Mouse (Mus musculus) right cerebral cortex, adult 2 months (tissue): ENCODE measurements at regions not wholly inside any gene's neighbourhood (a gene's known extent, or its start where the extent isn't known, plus 50 kb on each side); places are given as distances from the start of the nearest gene placed in this dataset.
A peak's percentile ranks its signal among the peaks of the same experiment; 100 is the strongest.

ENCODE experiments used
- DNase-seq, 2 experiments: peaks; one replicate each; pipeline ENCODE4 v3.0.0; 2021 to 2022; ENCODE audit warnings: low spot score in 2 of 2

- no peak for DNase-seq
Observed at GRCm38 (mm10) chr1:42277130-42277529, 418.4 kb upstream of the Pou3f3 start.

GRCm38 (mm10) chr1:42295841-42296240 lies 399.7 kb upstream of the Pou3f3 start:
- no peak for DNase-seq

GRCm38 (mm10) chr1:42309251-42309650 lies 386.3 kb upstream of the Pou3f3 start:
- no peak for DNase-seq

- no peak for DNase-seq
Observed at GRCm38 (mm10) chr1:42313494-42313893, 382.1 kb upstream of the Pou3f3 start.

- peak in 1 of 2 experiments; percentile 2 for DNase-seq
Observed at GRCm38 (mm10) chr1:42351884-42352283, 343.7 kb upstream of the Pou3f3 start.

- no peak for DNase-seq
Observed at GRCm38 (mm10) chr1:42352389-42352788, 343.2 kb upstream of the Pou3f3 start.

GRCm38 (mm10) chr1:42353096-42353495 lies 342.5 kb upstream of the Pou3f3 start:
- DNase-seq: peak; percentile 26 to 50

GRCm38 (mm10) chr1:42354020-42354419 lies 341.5 kb upstream of the Pou3f3 start:
- DNase-seq: no peak

GRCm38 (mm10) chr1:42362438-42362837 lies 333.1 kb upstream of the Pou3f3 start:
- DNase-seq: no peak

- DNase-seq: no peak
Observed at GRCm38 (mm10) chr1:42365648-42366324, 329.8 kb upstream of the Pou3f3 start.

- no peak for DNase-seq
Observed at GRCm38 (mm10) chr1:42387919-42388684, 307.5 kb upstream of the Pou3f3 start.

- DNase-seq: peak in 1 of 2 experiments; percentile 9
Observed at GRCm38 (mm10) chr1:42388740-42389139, 306.8 kb upstream of the Pou3f3 start.

- DNase-seq: no peak
Observed at GRCm38 (mm10) chr1:42395651-42396260, 299.8 kb upstream of the Pou3f3 start.

GRCm38 (mm10) chr1:42398461-42399154 lies 297.0 kb upstream of the Pou3f3 start:
- DNase-seq: no peak

GRCm38 (mm10) chr1:42415817-42416538 lies 279.6 kb upstream of the Pou3f3 start:
- DNase-seq: no peak

- no peak for DNase-seq
Observed at GRCm38 (mm10) chr1:42416539-42417218, 278.9 kb upstream of the Pou3f3 start.

- DNase-seq: no peak
Observed at GRCm38 (mm10) chr1:42417815-42418214, 277.8 kb upstream of the Pou3f3 start.

GRCm38 (mm10) chr1:42418233-42418632 lies 277.3 kb upstream of the Pou3f3 start:
- DNase-seq: no peak

- no peak for DNase-seq
Observed at GRCm38 (mm10) chr1:42436366-42436998, 259.1 kb upstream of the Pou3f3 start.

- no peak for DNase-seq
Observed at GRCm38 (mm10) chr1:42468365-42468764, 227.2 kb upstream of the Pou3f3 start.
